Mouse (Mus musculus) heart, adult 2 months (tissue): ENCODE results near the gene Sept4. TPM values are rescaled to one million over a fixed set of nuclear protein-coding genes. Genes with fewer than 3 reads are reported as not detected.

Experiments used
- DNase-seq, 2 experiments: peaks; one replicate each; pipeline ENCODE4 v3.0.0; 2021
- H3K27ac ChIP-seq: fragments of 200-600 bp; 2 replicates; pipeline ENCODE4 v1.8.1; 2022
- H3K27me3 ChIP-seq: fragments of 200-500 bp; 2 replicates; pipeline ENCODE4 v1.6.1; 2012; ENCODE audit warnings: mild to moderate bottlenecking, low read length, inconsistent platforms, mixed read lengths; ENCODE audit not compliant: control insufficient read depth, insufficient read depth
- H3K36me3 ChIP-seq: fragments of 200-500 bp; 2 replicates; pipeline ENCODE4 v1.6.1; 2012; ENCODE audit warnings: low read length, inconsistent platforms; ENCODE audit not compliant: control insufficient read depth, insufficient read depth
- H3K4me1 ChIP-seq: fragments of 200-500 bp; 2 replicates; pipeline ENCODE4 v1.6.1; 2011; ENCODE audit warnings: low read length; ENCODE audit not compliant: control insufficient read depth, insufficient read depth
- H3K4me3 ChIP-seq: fragments of 200-600 bp; 2 replicates; pipeline ENCODE4 v1.8.1; 2022
- H3K79me2 ChIP-seq: fragments of 200-500 bp; replicated peaks from 2 replicates; pipeline ENCODE4 v1.6.1; 2012; ENCODE audit warnings: mild to moderate bottlenecking, inconsistent platforms, low read length, moderate library complexity, mixed read lengths; ENCODE audit not compliant: control insufficient read depth, insufficient read depth
- H3K9ac ChIP-seq: fragments of 200-500 bp; 2 replicates; pipeline ENCODE4 v1.6.1; 2012; ENCODE audit warnings: low read depth, mild to moderate bottlenecking, control low read depth, inconsistent platforms, low read length, mixed read lengths
- CTCF ChIP-seq: fragments of 200-600 bp; IDR thresholded peaks from 2 replicates; pipeline ENCODE4 v1.8.1; 2022; ENCODE audit warnings: antibody characterized with exemption, mild to moderate bottlenecking, moderate library complexity
- EP300 ChIP-seq: fragments of 200-500 bp; IDR thresholded peaks from 2 replicates; pipeline ENCODE4 v1.6.1; 2011; ENCODE audit warnings: low read depth, low read length, control low read depth; ENCODE audit not compliant: insufficient read depth
- POLR2A ChIP-seq: fragments of 200-500 bp; IDR thresholded peaks from 2 replicates; pipeline ENCODE4 v1.6.1; 2011; ENCODE audit warnings: mild to moderate bottlenecking, low read depth, low read length, control low read depth; ENCODE audit not compliant: insufficient read depth
- WGBS: fragments of 180-500 bp; shearing (Covaris S2); methylation state at CpG from one replicate; pipeline ENCODE4 v1.1.7; 2018; 5-methylcytosine and 5-hydroxymethylcytosine counted together
- intact Hi-C: fragments of 180-260 bp; cut with DNase I; formaldehyde crosslinking; loops from one replicate; pipeline ENCODE4 v1.15.1; 2025
- polyA plus RNA-seq: library from polyadenylated mRNA; depleted of rRNA; stranded (reverse); fragments of >200 nt; gene quantifications from 2 replicates; pipeline ENCODE4 v1.2.3, GENCODE M21; 2012
- total RNA-seq, 2 experiments: library from RNA; stranded (reverse); gene quantifications; 2 replicates each; pipeline ENCODE4 v1.2.3; 2021

Sept4 gene
- total and polyA plus RNA-seq, 3 experiments, result 36.7 to 39.9 (median 38.6) TPM

- Histone ChIP-seq H3K79me2 (no peaks in the 10 kb centered on the region; the same call in 1 of the 2 replicates), H3K9ac (no peak overlapping the region), H3K4me3 (no peak overlapping the region), H3K4me1 (no peaks in the 10 kb centered on the region), H3K27ac (no peak overlapping the region), H3K27me3 (no peaks in the 10 kb centered on the region), H3K36me3 (no peaks in the 10 kb centered on the region; the same call in none of the 2 replicates)
- intact Hi-C loops, result no loop called here
- no peak for TF ChIP-seq POLR2A
- 84% methylated on average over 7 of the region's 7 CpGs for WGBS
- no peak for DNase-seq
Observed at GRCm38 (mm10) chr11:87613972-87614371, 45.3 kb downstream of the Sept4 start.

GRCm38 (mm10) chr11:87615551-87615950 is 46.8 kb downstream of the Sept4 start:
- Histone ChIP-seq H3K4me1 (no peaks in the 10 kb centered on the region), H3K9ac (no peak overlapping the region), H3K27me3 (no peaks in the 10 kb centered on the region), H3K36me3 (no peaks in the 10 kb centered on the region; the same call in none of the 2 replicates), H3K27ac (no peak overlapping the region), H3K79me2 (no peaks in the 10 kb centered on the region; the same call in 1 of the 2 replicates), H3K4me3 (no peak overlapping the region)
- no peak for DNase-seq
- no peak for TF ChIP-seq CTCF
- no peak for TF ChIP-seq EP300
- TF ChIP-seq POLR2A, result no peak
- intact Hi-C loops, result no loop called here
- 89% methylated on average over 5 of the region's 5 CpGs for WGBS

GRCm38 (mm10) chr11:87615952-87616351 is 47.2 kb downstream of the Sept4 start:
- Histone ChIP-seq H3K79me2 (no peaks in the 10 kb centered on the region; the same call in 1 of the 2 replicates), H3K9ac (no peak overlapping the region), H3K4me1 (no peaks in the 10 kb centered on the region), H3K27ac (no peak overlapping the region), H3K36me3 (no peaks in the 10 kb centered on the region; the same call in none of the 2 replicates), H3K4me3 (no peak overlapping the region), H3K27me3 (no peaks in the 10 kb centered on the region)
- WGBS, result 98% methylated on average over 2 of the region's 2 CpGs
- TF ChIP-seq EP300 (no peak), CTCF (no peak), POLR2A (no peak)
- no peak for DNase-seq
- intact Hi-C loops, result no loop called here

- no peaks in the 10 kb centered on the region; the same call in 1 of the 2 replicates for H3K79me2 ChIP-seq
- 90% methylated on average over 64 of the region's 69 CpGs for WGBS
- H3K4me1 ChIP-seq, result no peaks in the 10 kb centered on the region
- TF ChIP-seq CTCF (no peak), POLR2A (no peak), EP300 (no peak)
- no peak within 1 kb of the TSS for H3K9ac ChIP-seq
- no peaks in the 10 kb centered on the region; the same call in none of the 2 replicates for H3K36me3 ChIP-seq
- intact Hi-C loops, result no loop called here
- DNase-seq, result no peak
- no peak within 1 kb of the TSS for H3K4me3 ChIP-seq
- no peak within 1 kb of the TSS for H3K27ac ChIP-seq
- no peaks in the 10 kb centered on the region for H3K27me3 ChIP-seq
Observed at GRCm38 (mm10) chr11:87616790-87617474, 48.2 kb downstream of the Sept4 start, which contains the start of gene Hsf5. TSS of gene Hsf5 (plus strand) at chr11:87617164.

GRCm38 (mm10) chr11:87617606-87618005 is 48.9 kb downstream of the Sept4 start:
- TF ChIP-seq EP300 (no peak), CTCF (no peak), POLR2A (no peak)
- no peaks in the 10 kb centered on the region; the same call in none of the 2 replicates for H3K36me3 ChIP-seq
- H3K9ac ChIP-seq, result no peak overlapping the region
- H3K4me1 ChIP-seq, result no peaks in the 10 kb centered on the region
- H3K27ac ChIP-seq, result no peak overlapping the region
- no peak for DNase-seq
- intact Hi-C loops, result no loop called here
- H3K79me2 ChIP-seq, result no peaks in the 10 kb centered on the region; the same call in 1 of the 2 replicates
- WGBS, result 94% methylated on average over 32 of the region's 32 CpGs
- H3K4me3 ChIP-seq, result no peak overlapping the region
- H3K27me3 ChIP-seq, result no peaks in the 10 kb centered on the region

GRCm38 (mm10) chr11:87623160-87623559 is 54.5 kb downstream of the Sept4 start:
- Histone ChIP-seq H3K4me3 (no peak overlapping the region), H3K27ac (no peak overlapping the region), H3K27me3 (no peaks in the 10 kb centered on the region), H3K9ac (no peak overlapping the region), H3K79me2 (no peaks in the 10 kb centered on the region), H3K4me1 (no peaks in the 10 kb centered on the region), H3K36me3 (no peaks in the 10 kb centered on the region; the same call in 1 of the 2 replicates)
- 80% methylated on average over 4 of the region's 4 CpGs for WGBS
- DNase-seq, result no peak
- intact Hi-C loops, result no loop called here
- TF ChIP-seq EP300 (no peak), POLR2A (no peak), CTCF (no peak)
